Mouse (Mus musculus) layer of hippocampus, postnatal 10 days (tissue): ENCODE measurements around the gene Srsf2. TPM values are rescaled to one million over a fixed set of nuclear protein-coding genes. Genes with fewer than 3 reads are reported as not detected.

Experiments used
- DNase-seq, 2 experiments: peaks; one replicate each; pipeline ENCODE4 v3.0.0; 2021; ENCODE audit warnings: low spot score in 2 of 2
- total RNA-seq, 2 experiments: library from RNA; stranded (reverse); gene quantifications; 2 replicates each; pipeline ENCODE4 v1.2.3; 2021

Gene Srsf2
- total RNA-seq, 2 experiments from 2014 or later = 217 to 239 TPM

DNA sequence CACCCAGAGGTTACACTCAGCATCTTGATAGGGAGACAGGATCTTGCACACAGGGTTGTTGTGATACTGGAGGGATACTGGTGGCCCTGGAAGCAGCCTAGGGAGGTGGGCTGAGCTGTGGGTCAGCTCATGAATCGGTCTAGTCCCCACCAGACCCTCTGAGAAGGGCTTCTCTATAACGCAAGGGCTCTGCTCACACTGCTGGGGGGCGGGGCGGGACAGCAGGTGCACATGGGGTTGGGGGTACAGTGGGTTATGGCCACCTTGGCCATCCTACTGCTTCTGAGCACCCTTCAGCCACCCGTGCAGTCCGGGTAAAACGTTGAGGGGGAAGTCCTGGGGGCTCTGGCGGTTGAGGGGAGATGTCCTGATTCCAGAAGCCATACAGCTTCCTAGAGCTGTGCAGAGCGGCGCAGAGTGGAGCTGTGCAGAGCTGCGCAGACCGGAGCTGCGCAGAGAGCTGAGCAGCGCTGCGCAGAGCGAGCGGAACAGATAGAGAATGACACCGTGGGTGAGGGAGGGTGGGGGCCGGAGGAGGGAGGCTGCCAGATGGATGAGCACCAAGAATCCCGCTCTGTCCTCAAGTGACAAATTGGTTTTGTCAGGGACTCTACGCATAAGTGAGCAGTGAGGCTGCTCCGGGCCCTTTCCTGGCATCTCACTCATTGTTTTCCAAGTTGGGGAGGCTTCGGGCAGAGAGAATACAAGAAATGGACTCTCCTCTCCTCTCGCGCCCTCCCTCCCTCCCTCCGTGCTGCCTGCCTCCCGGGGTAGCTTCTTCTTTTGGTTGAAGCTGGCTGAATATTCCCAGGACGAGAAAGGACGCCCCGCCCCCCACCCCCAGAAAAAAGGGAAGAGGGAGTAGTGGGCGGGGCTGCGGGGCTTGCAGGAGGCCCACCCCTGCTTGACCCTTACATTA, 41.7 kb downstream of the Srsf2 start:
- peak; percentile 73 to 78 for DNase-seq

DNA sequence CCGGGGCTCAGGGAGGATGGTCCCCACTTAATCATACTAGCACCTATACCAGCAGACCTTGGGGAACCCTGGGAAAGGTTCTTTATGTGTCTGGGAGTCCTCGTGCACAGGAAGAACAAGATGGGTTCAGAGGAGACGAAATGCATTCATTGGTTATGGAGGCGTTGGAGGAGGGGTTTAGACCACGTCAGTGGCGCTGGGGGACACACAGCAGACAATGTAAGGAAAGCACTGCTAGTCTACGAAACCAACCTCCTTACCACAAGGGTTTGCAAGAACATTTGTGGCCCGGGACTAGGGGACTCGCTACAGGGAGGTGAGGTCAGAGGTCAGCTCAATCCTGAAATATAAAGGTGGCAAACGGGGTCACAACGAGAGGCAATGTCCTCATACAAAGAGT, 42.4 kb downstream of the Srsf2 start:
- DNase-seq = no peak

DNA sequence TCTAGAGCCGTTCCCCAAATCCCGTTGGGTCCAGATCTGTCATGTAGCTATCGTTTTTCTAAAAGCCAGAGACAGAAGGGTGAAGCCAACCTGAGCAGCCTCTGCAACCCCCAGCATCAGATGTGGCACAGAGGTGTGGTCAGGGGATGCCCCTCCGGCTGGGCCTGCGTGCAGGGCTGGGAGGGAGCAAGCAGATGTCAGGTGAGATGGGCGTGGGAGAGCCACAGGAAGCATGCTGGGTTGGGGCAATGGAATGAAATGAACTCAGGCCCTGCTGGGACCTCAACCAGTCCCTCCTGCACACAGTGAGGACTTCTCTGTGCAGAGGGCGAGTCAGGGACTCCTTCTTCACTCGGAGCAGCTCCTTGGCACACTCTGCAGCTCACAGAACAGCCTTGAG, 43.4 kb downstream of the Srsf2 start:
- no peak for DNase-seq

DNA sequence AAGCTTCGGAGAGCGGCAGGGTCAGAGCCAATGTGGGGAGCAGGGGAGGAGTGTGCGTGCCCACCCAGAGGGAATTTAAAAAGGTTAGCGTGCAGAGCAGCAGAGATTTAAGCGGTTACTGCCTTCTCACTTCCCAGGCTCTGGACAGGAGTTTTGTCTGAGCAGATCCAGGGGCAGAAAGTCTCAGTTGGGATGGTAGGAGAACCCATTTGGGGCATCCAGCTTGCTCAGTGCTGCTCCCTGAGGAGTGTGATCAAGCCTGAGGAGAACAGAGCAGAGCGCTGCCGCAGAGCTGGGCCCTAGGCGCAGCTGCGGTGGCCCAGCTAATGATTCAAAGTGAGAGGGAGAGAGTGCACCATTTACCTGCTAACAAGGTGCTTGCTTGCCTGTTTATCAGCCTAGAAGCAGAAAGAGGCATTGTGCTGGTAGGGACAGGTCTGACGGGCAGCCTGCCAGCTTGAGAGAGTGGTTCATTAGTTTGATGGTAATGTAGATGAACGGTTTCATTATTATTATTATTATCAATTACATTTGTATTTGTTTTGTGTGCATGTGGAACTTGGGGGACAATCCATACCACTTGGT, 44.0 kb downstream of the Srsf2 start:
- DNase-seq = no peak

DNA sequence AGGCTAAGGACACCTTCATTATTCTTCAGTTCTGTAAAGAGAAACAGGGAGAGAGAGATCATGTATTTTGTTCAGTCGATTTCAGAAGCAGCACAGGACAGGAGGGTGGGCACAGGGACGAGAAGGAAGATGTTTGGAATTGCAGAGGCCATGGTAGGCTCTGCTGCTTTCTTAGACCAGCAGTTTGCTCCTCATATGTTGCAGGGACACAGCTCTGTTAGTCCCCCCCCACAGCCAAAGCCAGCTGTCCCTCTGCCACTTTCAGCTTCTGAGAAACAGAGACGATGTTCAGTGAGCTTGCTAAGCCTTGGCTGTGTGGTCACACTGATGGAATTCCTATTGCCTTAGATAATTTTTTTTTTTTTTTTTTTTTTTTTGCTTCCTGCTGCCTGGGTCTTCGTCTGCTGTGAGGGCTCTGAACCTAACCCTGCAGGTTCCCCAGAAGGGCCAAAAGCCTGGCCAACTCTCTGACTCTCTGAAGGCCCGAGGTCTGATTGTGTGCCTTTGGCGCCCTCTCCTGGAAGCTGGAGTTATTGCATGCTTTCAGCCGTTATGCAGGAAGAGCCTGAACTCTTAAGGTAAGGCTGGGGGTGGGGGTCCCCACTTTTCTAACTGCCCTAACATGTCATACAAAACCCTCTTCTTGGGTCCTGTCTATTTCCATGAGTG, 44.8 kb downstream of the Srsf2 start:
- peak; percentile 92 to 93 for DNase-seq

DNA sequence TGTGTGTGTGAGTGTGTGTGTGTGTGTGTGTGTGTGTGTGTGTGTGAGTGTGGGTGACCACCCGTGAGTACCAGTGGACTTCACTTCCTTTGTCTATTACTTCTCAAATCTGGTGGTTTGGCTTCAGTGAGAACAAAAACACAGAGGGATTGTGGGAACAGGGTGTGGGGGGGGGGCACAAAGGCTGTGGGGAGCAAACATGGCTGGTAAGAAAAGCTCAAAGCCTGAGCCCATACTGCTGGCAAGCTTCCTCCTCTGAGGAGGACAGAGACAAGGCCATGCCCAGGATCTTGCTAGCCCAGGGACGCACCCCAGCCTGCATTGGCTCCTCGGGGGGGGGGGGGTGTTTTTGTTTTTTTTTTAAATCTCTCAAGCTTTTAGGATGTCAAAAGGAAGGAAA, 45.4 kb downstream of the Srsf2 start:
- DNase-seq = no peak

DNA sequence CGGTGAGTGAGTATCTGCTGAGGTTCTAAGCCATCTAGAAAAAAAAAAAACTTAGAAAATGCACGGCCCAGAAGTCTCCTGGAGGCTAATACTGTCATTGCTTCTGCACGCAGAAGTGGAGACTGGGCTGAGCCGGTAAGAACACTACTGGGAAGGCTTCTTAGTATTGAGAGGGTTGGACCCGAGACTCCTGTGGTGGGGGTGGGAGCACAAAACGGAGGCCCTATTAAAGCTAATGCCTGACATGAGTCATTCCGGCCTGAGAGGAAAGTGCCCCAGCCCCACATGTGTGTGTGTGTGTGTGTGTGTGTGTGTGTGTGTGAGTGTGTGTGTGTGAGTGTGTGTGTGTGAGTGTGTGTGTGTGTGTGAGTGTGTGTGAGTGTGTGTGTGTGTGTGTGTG, 45.8 kb downstream of the Srsf2 start:
- DNase-seq = no peak

DNA sequence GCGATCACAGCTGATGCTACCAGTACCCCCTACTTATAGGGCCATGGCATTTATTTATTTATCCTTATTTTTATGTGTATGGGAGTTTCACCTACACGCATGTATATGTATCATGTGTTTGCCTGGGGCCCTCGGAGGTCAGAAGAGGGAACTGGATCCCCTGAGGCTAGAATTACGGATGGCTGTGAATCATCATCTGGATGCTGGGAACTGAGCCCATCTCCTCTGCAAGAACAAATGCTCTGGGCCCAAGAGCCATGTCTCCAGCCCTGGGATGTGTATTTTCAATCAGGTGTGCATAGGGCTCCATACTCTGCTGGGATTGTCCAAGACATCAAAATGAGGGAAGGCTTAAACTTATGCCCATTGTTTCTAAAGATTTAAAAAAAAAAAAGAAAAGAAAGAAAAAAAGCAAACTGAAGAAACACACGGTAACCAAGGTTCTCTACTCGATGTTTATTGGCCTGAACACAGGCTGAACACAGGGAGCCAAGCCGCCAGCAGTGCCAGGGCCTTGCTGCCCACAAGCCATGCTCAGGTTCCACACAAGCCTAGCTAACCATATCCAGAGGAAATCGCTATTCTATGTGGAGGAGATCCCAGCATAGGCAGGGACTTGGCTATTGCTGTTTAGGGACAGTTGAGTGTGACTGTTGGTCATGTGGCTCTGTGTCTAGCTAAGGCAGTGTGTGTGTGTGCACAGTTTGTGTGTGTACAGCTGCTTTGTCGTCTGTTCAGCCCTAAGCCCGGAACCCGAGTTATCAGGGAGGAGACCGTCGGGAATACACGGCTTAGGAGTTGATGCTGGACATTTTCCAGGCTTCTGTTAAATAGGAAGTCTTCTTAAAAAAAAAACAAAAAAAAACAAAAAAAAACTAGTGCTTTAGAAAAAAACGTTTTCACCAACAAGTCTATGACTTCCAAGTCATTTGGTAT, 46.5 kb downstream of the Srsf2 start:
- no peak for DNase-seq

DNA sequence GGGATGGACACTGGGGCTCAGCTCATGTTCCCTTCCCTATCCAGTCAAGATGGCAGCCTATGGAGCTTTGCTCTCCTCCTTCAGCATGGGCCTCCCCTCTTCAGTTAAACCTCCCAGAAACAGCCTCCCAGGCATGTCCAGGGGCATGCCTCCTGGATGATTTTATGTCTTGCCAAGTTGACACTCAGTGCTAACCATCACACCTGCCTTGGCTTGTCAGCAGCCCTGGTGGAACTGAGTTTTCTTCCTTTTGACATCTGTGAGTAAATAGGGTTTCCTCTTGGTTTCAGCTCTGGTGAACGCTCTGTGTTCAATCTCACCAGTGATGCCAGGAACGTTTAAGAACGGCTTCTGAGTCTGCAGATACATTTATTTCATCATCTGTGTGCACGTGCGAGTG, 50.2 kb downstream of the Srsf2 start:
- no peak for DNase-seq

DNA sequence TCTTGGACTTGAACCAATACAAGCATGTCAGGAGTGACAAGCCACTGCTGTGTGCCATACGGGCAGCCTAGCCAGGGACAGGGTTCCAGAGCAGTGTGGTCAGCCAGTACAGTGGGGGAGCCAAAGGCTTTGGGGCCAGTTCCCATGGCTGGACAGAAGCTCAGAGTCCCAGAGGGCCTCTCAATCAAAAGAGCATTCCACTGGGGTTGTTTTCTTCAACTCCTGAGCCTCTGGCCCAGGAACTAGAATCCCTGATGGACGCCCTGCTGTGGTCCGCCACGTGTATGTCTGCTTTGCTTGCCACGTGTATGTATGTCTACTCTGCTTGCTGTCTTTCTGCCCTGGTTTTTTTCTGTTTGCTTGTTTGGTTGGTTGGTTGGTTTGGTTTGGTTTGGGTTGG, 51.8 kb downstream of the Srsf2 start:
- DNase-seq = no peak

Other genes starting within 250 kb of the Srsf2 start
- gene Rhbdf2, start 226.1 kb downstream of the Srsf2 start, total RNA-seq = 1 to 10 TPM in 1 of 2 experiments, under 1 TPM in 1; 0.94 to 1.5 TPM
- gene Prcd, start 199.6 kb downstream of the Srsf2 start, total RNA-seq = 1 to 10 TPM; 3.4 to 3.8 TPM
- gene Cygb, start 198.8 kb downstream of the Srsf2 start, total RNA-seq = 10 to 100 TPM; 33.0 to 42.3 TPM
- gene St6galnac1, start 77.6 kb downstream of the Srsf2 start, total RNA-seq = not detected
- gene Mxra7, start 25.0 kb downstream of the Srsf2 start, total RNA-seq = 10 to 100 TPM; 23.3 to 27.6 TPM
- gene Mettl23, start 9.8 kb downstream of the Srsf2 start, total RNA-seq = 10 to 100 TPM; 32.5 to 33.7 TPM
- 10 to 100 TPM; 30.4 to 31.4 TPM for gene Jmjd6, start 9.6 kb downstream of the Srsf2 start, total RNA-seq
- 10 to 100 TPM; 42.6 to 43.3 TPM for gene Mfsd11, start 654 bp downstream of the Srsf2 start, total RNA-seq
- 10 to 100 TPM; 58.3 to 65.9 TPM for gene Mgat5b, start 65.8 kb upstream of the Srsf2 start, total RNA-seq